Comparison of ENCODE assay signal across 7 mouse cellular contexts in genomic region chrX:50590673-50591341, GRCm38 (mm10).
DNase-seq lines count a peak whose midpoint lies in the region; ATAC-seq lines count a peak whose summit lies in the region.

No protein-coding gene starts in this region.

- H3K9me3 ChIP-seq in lung, embryonic 16.5 days (ENCODE audit: control insufficient read depth, low read length): no peaks in the 10 kb centered on the region
- H3K9me3 ChIP-seq in embryonic facial prominence, embryonic 10.5 days: no peaks in the 10 kb centered on the region
- no peaks in the 10 kb centered on the region for H3K9me3 ChIP-seq in heart, embryonic 16.5 days (replicated peaks; ENCODE audit: control insufficient read depth, low read length)
- H3K9me3 ChIP-seq in liver, embryonic 11.5 days (ENCODE audit: control insufficient read depth, low read length): no peaks in the 10 kb centered on the region

- H3K27me3 ChIP-seq in lung, embryonic 16.5 days (ENCODE audit: control insufficient read depth, insufficient read depth, low read depth, low read length): no peaks in the 10 kb centered on the region
- H3K27me3 ChIP-seq in embryonic facial prominence, embryonic 10.5 days (replicated peaks; ENCODE audit: low read depth, poor library complexity, severe bottlenecking): no peaks in the 10 kb centered on the region
- no peaks in the 10 kb centered on the region for H3K27me3 ChIP-seq in heart, embryonic 16.5 days (ENCODE audit: control insufficient read depth, insufficient read depth, low read length)
- no peaks in the 10 kb centered on the region for H3K27me3 ChIP-seq in liver, embryonic 11.5 days (replicated peaks; ENCODE audit: control insufficient read depth, insufficient read depth, low read length)

- no peak overlapping the region for H3K9ac ChIP-seq in lung, embryonic 16.5 days (ENCODE audit: low read length)
- H3K9ac ChIP-seq in heart, embryonic 16.5 days (ENCODE audit: low read length): no peak overlapping the region
- H3K9ac ChIP-seq in liver, embryonic 11.5 days (ENCODE audit: low read depth, low read length): no peak overlapping the region

- no peaks in the 10 kb centered on the region for H3K4me1 ChIP-seq in lung, embryonic 16.5 days (replicated peaks; ENCODE audit: control insufficient read depth, insufficient read depth, low read length)
- no peaks in the 10 kb centered on the region for H3K4me1 ChIP-seq in embryonic facial prominence, embryonic 10.5 days
- no peaks in the 10 kb centered on the region for H3K4me1 ChIP-seq in heart, embryonic 16.5 days (ENCODE audit: control insufficient read depth, insufficient read depth, low read length)
- no peaks in the 10 kb centered on the region for H3K4me1 ChIP-seq in liver, embryonic 11.5 days (replicated peaks; ENCODE audit: control insufficient read depth, insufficient read depth, low read length)

- no peaks in the 10 kb centered on the region for H3K36me3 ChIP-seq in lung, embryonic 16.5 days (ENCODE audit: control insufficient read depth, insufficient read depth, low read length)
- peaks cover 47% of the 10 kb centered on the region for H3K36me3 ChIP-seq in embryonic facial prominence, embryonic 10.5 days (replicated peaks)
- H3K36me3 ChIP-seq in heart, embryonic 16.5 days (ENCODE audit: control insufficient read depth, insufficient read depth): peaks cover 4% of the 10 kb centered on the region; the same call in 1 of the 2 replicates
- no peaks in the 10 kb centered on the region; the same call in 1 of the 2 replicates for H3K36me3 ChIP-seq in liver, embryonic 11.5 days (ENCODE audit: control insufficient read depth, insufficient read depth, low read length)

- peak overlapping the region; percentile 33 for H3K4me3 ChIP-seq in lung, embryonic 16.5 days (ENCODE audit: low read length)
- H3K4me3 ChIP-seq in embryonic facial prominence, embryonic 10.5 days: peak overlapping the region; percentile 32
- H3K4me3 ChIP-seq in heart, embryonic 16.5 days (ENCODE audit: low read length): peak overlapping the region; percentile 38
- no peak overlapping the region for H3K4me3 ChIP-seq in liver, embryonic 11.5 days (ENCODE audit: low read depth, low read length)

- no peak for DNase-seq in lung, postnatal 10 days
- peak; percentile 57 for DNase-seq in embryonic facial prominence, embryonic 10.5 days (ENCODE audit: low spot score)
- no peak for DNase-seq in liver, embryonic 11.5 days (ENCODE audit: low spot score)
- DNase-seq in ovary, postnatal 10 days (ENCODE audit: low spot score): peak; percentile 24

- ATAC-seq in lung, embryonic 16.5 days (ENCODE audit: low read depth): no peak; the same call in 1 of the 2 replicates
- ATAC-seq in heart, embryonic 16.5 days (replicated peaks; ENCODE audit: extremely low read depth, insufficient read depth, low FRiP score): no peak
- no peak for ATAC-seq in liver, embryonic 11.5 days (replicated peaks; ENCODE audit: low FRiP score)
- ATAC-seq in activated CD4-positive, CD25-positive, alpha-beta regulatory T cell, adult 4 months: no peak

- H3K4me2 ChIP-seq in lung, embryonic 16.5 days (ENCODE audit: low read depth, low read length): peak overlapping the region; percentile 21; the same call in 1 of the 2 replicates
- H3K4me2 ChIP-seq in heart, embryonic 16.5 days (ENCODE audit: low read depth, low read length): peak overlapping the region; percentile 36
- H3K4me2 ChIP-seq in liver, embryonic 11.5 days: peak overlapping the region; percentile 27; the same call in 1 of the 2 replicates

- H3K27ac ChIP-seq in lung, embryonic 16.5 days (ENCODE audit: low read length): no peak overlapping the region; the same call in 1 of the 2 replicates
- H3K27ac ChIP-seq in embryonic facial prominence, embryonic 10.5 days (replicated peaks): no peak overlapping the region
- H3K27ac ChIP-seq in heart, embryonic 16.5 days (ENCODE audit: low read length): no peak overlapping the region
- no peak overlapping the region for H3K27ac ChIP-seq in liver, embryonic 11.5 days (ENCODE audit: low read depth, low read length)

- WGBS in lung, embryonic 16.5 days: 69% methylated on average over 8 of the region's 8 CpGs
- 69% methylated on average over 8 of the region's 8 CpGs for WGBS in embryonic facial prominence, embryonic 10.5 days
- 64% methylated on average over 8 of the region's 8 CpGs for WGBS in heart, embryonic 16.5 days
- 74% methylated on average over 8 of the region's 8 CpGs for WGBS in liver, embryonic 11.5 days

Comparison
In these comparisons a context has a peak if more than half of its experiments do, and no peak if none do; other contexts are left out.
1. DNase-seq: peak in embryonic facial prominence, embryonic 10.5 days (single experiment) and ovary, postnatal 10 days (single experiment); none in lung, postnatal 10 days (single experiment) and liver, embryonic 11.5 days (single experiment).
2. Peak in every context shown above with its lines, with median percentiles within 50 percentile points of each other: H3K4me2 ChIP-seq.